In the genomic region with DNA sequence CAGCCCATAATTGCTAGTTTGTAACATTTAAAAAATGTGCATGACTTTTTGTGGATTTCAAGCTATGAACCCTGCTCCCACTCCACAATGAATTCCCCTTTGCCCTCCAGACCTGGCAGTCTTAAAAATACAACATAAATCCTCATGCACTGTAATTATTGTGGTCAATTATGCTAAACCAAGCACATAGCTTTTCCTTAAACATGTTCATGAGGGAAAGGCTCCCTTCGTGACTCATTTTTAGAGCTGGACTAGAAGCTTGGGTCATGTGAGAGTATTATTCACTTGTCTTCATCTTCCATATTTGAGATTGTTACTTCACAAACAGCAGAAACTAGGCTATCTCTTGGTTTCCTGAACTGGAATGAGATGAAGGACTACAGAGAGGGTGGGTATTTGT, we compare ENCODE assay signal across 17 mouse cellular contexts.
"Had no signal": no experiment of that assay in that cellular context is flagged by ENCODE, and none has a peak within 500 bp of the region (broad histone marks: within the 10 kb centered on the region; RNA-seq: fewer than 3 reads in every experiment).

No protein-coding gene starts in this region.

- H3K9me3 ChIP-seq: limb, embryonic 13.5 days; liver, embryonic 12.5 days; liver, embryonic 15.5 days; lung, embryonic 15.5 days; midbrain, embryonic 12.5 days had no signal

- ATAC-seq: liver, embryonic 12.5 days; midbrain, embryonic 16.5 days had no signal

- H3K4me2 ChIP-seq: limb, embryonic 13.5 days; liver, embryonic 12.5 days; liver, embryonic 15.5 days; lung, embryonic 15.5 days; midbrain, embryonic 12.5 days had no signal

- H3K27me3 ChIP-seq: limb, embryonic 13.5 days; liver, embryonic 12.5 days; liver, embryonic 15.5 days; lung, embryonic 15.5 days; midbrain, embryonic 12.5 days had no signal

- H3K4me3 ChIP-seq: limb, embryonic 13.5 days; liver, embryonic 12.5 days; liver, embryonic 15.5 days; lung, embryonic 15.5 days; midbrain, embryonic 12.5 days had no signal

- DNase-seq: kidney, adult 9 months; kidney, postnatal 10 days; kidney, postnatal 36 days; left cerebral cortex, postnatal 4 days; liver; lung, adult 18-20 months; lung, postnatal 10 days; lung, postnatal 4 days; thymus, adult 18-20 months; thymus, postnatal 14 days; thymus, postnatal 4 days had no signal

- H3K9ac ChIP-seq: limb, embryonic 13.5 days; liver, embryonic 12.5 days; liver, embryonic 15.5 days; lung, embryonic 15.5 days; midbrain, embryonic 12.5 days had no signal

- H3K27ac ChIP-seq: limb, embryonic 13.5 days; liver, embryonic 12.5 days; liver, embryonic 15.5 days; lung, embryonic 15.5 days; midbrain, embryonic 12.5 days had no signal

- H3K4me1 ChIP-seq: liver, embryonic 12.5 days; liver, embryonic 15.5 days; lung, embryonic 15.5 days had no signal

- H3K36me3 ChIP-seq: limb, embryonic 13.5 days; liver, embryonic 12.5 days; liver, embryonic 15.5 days; lung, embryonic 15.5 days; midbrain, embryonic 12.5 days had no signal
